Mouse (Mus musculus): ENCODE measurements around the gene Eif4g2. TPM values are rescaled to one million over a fixed set of nuclear protein-coding genes. Genes with fewer than 3 reads are reported as not detected.
A peak's percentile ranks its signal among the peaks of the same experiment; 100 is the strongest.

Eif4g2 gene
- total and polyA plus RNA-seq, 3 experiments: 332 to 958 (median 935) TPM

GRCm38 (mm10) chr7:111083733-111084120 lies 897 bp upstream of the Eif4g2 start:
- peak; percentile 58 for DNase-seq (ENCODE audit: low read depth, low spot score)
- peak overlapping the region; percentile 98 for H3K27ac ChIP-seq (ENCODE audit: control insufficient read depth, low read depth, low read length)

GRCm38 (mm10) chr7:111082043-111082821 lies 598 bp downstream of the Eif4g2 start:
- no peaks in the 10 kb centered on the region for H3K27me3 ChIP-seq (ENCODE audit: control insufficient read depth in 1 of 2, insufficient read depth in 2 of 2, low read length in 2 of 2)
- no peak for TF ChIP-seq JUND (IDR thresholded peaks at IDR 0.05; ENCODE audit: low read depth, low read length)
- no peak for TF ChIP-seq BHLHE40 (IDR thresholded peaks at IDR 0.05; ENCODE audit: borderline replicate concordance, low read depth, low read length)
- peak; percentile 85 for TF ChIP-seq SIN3A (IDR thresholded peaks at IDR 0.05; ENCODE audit: low read length)
- no peak for TF ChIP-seq NELFE (IDR thresholded peaks at IDR 0.05; ENCODE audit: low read depth, low read length)
- no peak for TF ChIP-seq USF1 (IDR thresholded peaks at IDR 0.05; ENCODE audit: low read depth, low read length)
- no peak for TF ChIP-seq MAFK (IDR thresholded peaks at IDR 0.05; ENCODE audit: borderline replicate concordance, low read depth, low read length)
- TF ChIP-seq ZNF384 (IDR thresholded peaks at IDR 0.05; ENCODE audit: low read depth, low read length): no peak
- no peak for TF ChIP-seq UBTF (IDR thresholded peaks at IDR 0.05; ENCODE audit: borderline replicate concordance, insufficient read depth, low read depth, low read length)
- TF ChIP-seq RAD21 (IDR thresholded peaks at IDR 0.05; ENCODE audit: low read depth, low read length): no peak
- no peak for TF ChIP-seq USF2 (IDR thresholded peaks at IDR 0.05; ENCODE audit: borderline replicate concordance in 1 of 2, insufficient read depth in 1 of 2, low read depth in 1 of 2, low read length in 2 of 2)
- TF ChIP-seq EP300 (IDR thresholded peaks at IDR 0.05; ENCODE audit: low read depth in 1 of 2, low read length in 2 of 2): 0 out of 4 replicates have a peak, but pooled peaks of 1 of the 2 experiments have one; percentile 28
- TF ChIP-seq RCOR1 (IDR thresholded peaks at IDR 0.05; ENCODE audit: low read depth, low read length): peak; percentile 31; the same call in 1 of the 2 replicates
- peak; percentile 89 for TF ChIP-seq ZC3H11A (IDR thresholded peaks at IDR 0.05; ENCODE audit: low read depth, low read length)
- peak; percentile 96 for TF ChIP-seq CHD1 (IDR thresholded peaks at IDR 0.05; ENCODE audit: low read depth, low read length)
- no peak for TF ChIP-seq ZKSCAN1 (IDR thresholded peaks at IDR 0.05; ENCODE audit: low read depth, low read length)
- no peak for TF ChIP-seq CTCF (IDR thresholded peaks at IDR 0.05 in 2 of 3, conservative IDR thresholded peaks at IDR 0.05 in 1 of 3; ENCODE audit: control insufficient read depth in 1 of 3, insufficient read depth in 1 of 3, low read depth in 2 of 3, low read length in 3 of 3, poor library complexity in 1 of 3, severe bottlenecking in 1 of 3)
- TF ChIP-seq GATA1 (IDR thresholded peaks at IDR 0.05; ENCODE audit: low read depth, low read length): no peak

More at GRCm38 (mm10) chr7:111083733-111084120, 897 bp upstream of the Eif4g2 start:
- Histone ChIP-seq H3K4me3 (ENCODE audit: control insufficient read depth in 1 of 2, insufficient read depth in 1 of 2, low read depth in 2 of 2, low read length in 2 of 2) (peak overlapping the region; percentile 65 to 94), H3K4me1 (ENCODE audit: control insufficient read depth in 1 of 2, insufficient read depth in 2 of 2, low read length in 2 of 2) (peaks cover 8 to 14% of the 10 kb centered on the region in 2 experiments; a peak in 3 of 4 replicates), H3K9me3 (replicated peaks; ENCODE audit: insufficient read depth, low read length) (no peaks in the 10 kb centered on the region), H3K79me2 (ENCODE audit: control insufficient read depth, insufficient read depth, low read length, poor library complexity) (peaks cover 42% of the 10 kb centered on the region), H3K27me3 (ENCODE audit: control insufficient read depth in 1 of 2, insufficient read depth in 2 of 2, low read length in 2 of 2) (no peaks in the 10 kb centered on the region), H3K36me3 (ENCODE audit: control insufficient read depth in 1 of 2, insufficient read depth in 2 of 2, low read length in 2 of 2) (peaks cover 22 to 31% of the 10 kb centered on the region in 2 experiments), H3K9ac (ENCODE audit: control insufficient read depth, low read depth, low read length, poor library complexity, severe bottlenecking) (peak overlapping the region; percentile 97)
- TF ChIP-seq CTCF (IDR thresholded peaks at IDR 0.05 in 2 of 3, conservative IDR thresholded peaks at IDR 0.05 in 1 of 3; ENCODE audit: control insufficient read depth in 1 of 3, insufficient read depth in 1 of 3, low read depth in 2 of 3, low read length in 3 of 3, poor library complexity in 1 of 3, severe bottlenecking in 1 of 3) (no peak), MXI1 (IDR thresholded peaks at IDR 0.05; ENCODE audit: low read depth, low read length) (peak; percentile 82; the same call in 1 of the 2 replicates), CHD1 (IDR thresholded peaks at IDR 0.05; ENCODE audit: low read depth, low read length) (peak; percentile 98), ZC3H11A (IDR thresholded peaks at IDR 0.05; ENCODE audit: low read depth, low read length) (no peak), CHD2 (IDR thresholded peaks at IDR 0.05; ENCODE audit: low read length) (no peak), TAL1 (IDR thresholded peaks at IDR 0.05; ENCODE audit: low read length) (no peak), E2F4 (IDR thresholded peaks at IDR 0.05; ENCODE audit: borderline replicate concordance, low read depth, low read length) (no peak), MAFK (IDR thresholded peaks at IDR 0.05; ENCODE audit: borderline replicate concordance, low read depth, low read length) (no peak), GATA1 (IDR thresholded peaks at IDR 0.05; ENCODE audit: low read depth, low read length) (no peak), NRF1 (IDR thresholded peaks at IDR 0.05; ENCODE audit: insufficient read depth, low read depth, low read length, poor library complexity, severe bottlenecking) (no peak), RAD21 (IDR thresholded peaks at IDR 0.05; ENCODE audit: low read depth, low read length) (no peak), POLR2AphosphoS5 (IDR thresholded peaks at IDR 0.05; ENCODE audit: borderline replicate concordance, low read depth, low read length) (no peak; the same call in 1 of the 2 replicates), SIN3A (IDR thresholded peaks at IDR 0.05; ENCODE audit: low read length) (0 out of 2 replicates have a peak, but pooled peaks have one; percentile 60), UBTF (IDR thresholded peaks at IDR 0.05; ENCODE audit: borderline replicate concordance, insufficient read depth, low read depth, low read length) (no peak), ZMIZ1 (IDR thresholded peaks at IDR 0.05; ENCODE audit: low read depth, low read length) (no peak), NELFE (IDR thresholded peaks at IDR 0.05; ENCODE audit: low read depth, low read length) (no peak; the same call in 1 of the 2 replicates), EP300 (IDR thresholded peaks at IDR 0.05; ENCODE audit: low read depth in 1 of 2, low read length in 2 of 2) (no peak), TCF12 (IDR thresholded peaks at IDR 0.05; ENCODE audit: low read depth, low read length) (no peak), ELF1 (IDR thresholded peaks at IDR 0.05; ENCODE audit: low read depth, low read length) (no peak), JUND (IDR thresholded peaks at IDR 0.05; ENCODE audit: low read depth, low read length) (no peak), MEF2A (IDR thresholded peaks at IDR 0.05; ENCODE audit: extremely low read depth, insufficient replicate concordance, low read depth, low read length, poor library complexity, severe bottlenecking) (no peak), ETS1 (IDR thresholded peaks at IDR 0.05; ENCODE audit: low read depth, low read length) (no peak), USF2 (IDR thresholded peaks at IDR 0.05; ENCODE audit: borderline replicate concordance in 1 of 2, insufficient read depth in 1 of 2, low read depth in 1 of 2, low read length in 2 of 2) (no peak), GABPA (IDR thresholded peaks at IDR 0.05; ENCODE audit: low read depth, low read length) (no peak), POLR2AphosphoS2 (IDR thresholded peaks at IDR 0.05; ENCODE audit: low read length) (no peak), ZNF384 (IDR thresholded peaks at IDR 0.05; ENCODE audit: low read depth, low read length) (peak; percentile 72), MYC (IDR thresholded peaks at IDR 0.05; ENCODE audit: low read depth, low read length) (peak; percentile 83), MAX (IDR thresholded peaks at IDR 0.05; ENCODE audit: low read length) (peak; percentile 73), HCFC1 (IDR thresholded peaks at IDR 0.05; ENCODE audit: low read depth, low read length) (no peak), TBP (IDR thresholded peaks at IDR 0.05; ENCODE audit: low read depth, low read length) (no peak), ZKSCAN1 (IDR thresholded peaks at IDR 0.05; ENCODE audit: low read depth, low read length) (no peak), USF1 (IDR thresholded peaks at IDR 0.05; ENCODE audit: low read depth, low read length) (no peak)

More at GRCm38 (mm10) chr7:111082043-111082821, 598 bp downstream of the Eif4g2 start:
- Histone ChIP-seq H3K9ac (ENCODE audit: control insufficient read depth, low read depth, low read length, poor library complexity, severe bottlenecking) (peak overlapping the region; percentile 100), H3K9me3 (replicated peaks; ENCODE audit: insufficient read depth, low read length) (no peaks in the 10 kb centered on the region), H3K36me3 (ENCODE audit: control insufficient read depth in 1 of 2, insufficient read depth in 2 of 2, low read length in 2 of 2) (peaks cover 37 to 46% of the 10 kb centered on the region in 2 experiments), H3K79me2 (ENCODE audit: control insufficient read depth, insufficient read depth, low read length, poor library complexity) (peaks cover 48% of the 10 kb centered on the region), H3K4me1 (ENCODE audit: control insufficient read depth in 1 of 2, insufficient read depth in 2 of 2, low read length in 2 of 2) (peaks cover 11 to 14% of the 10 kb centered on the region in 2 experiments; a peak in 3 of 4 replicates), H3K4me3 (ENCODE audit: control insufficient read depth in 1 of 2, insufficient read depth in 1 of 2, low read depth in 2 of 2, low read length in 2 of 2) (peak overlapping the region; percentile 94 to 98), H3K27ac (ENCODE audit: control insufficient read depth, low read depth, low read length) (peak overlapping the region; percentile 93)
- DNase-seq (ENCODE audit: low read depth, low spot score): peak; percentile 73

Data from MEL (cell line).